Mouse (Mus musculus) intestine, embryonic 14.5 days (tissue): Measurements from ENCODE around the gene Map2k6. TPM values are rescaled to one million over a fixed set of nuclear protein-coding genes. Genes with fewer than 3 reads are reported as not detected.

Experiments
- ATAC-seq: fragments of 200-750 bp; cut with Nextera tagmentation; replicated peaks from 2 replicates; pipeline ENCODE4 v1.8.0; 2017; ENCODE audit warnings: low read depth, moderate number of reproducible peaks, moderate TSS enrichment, moderate library complexity; ENCODE audit not compliant: low FRiP score, low TSS enrichment
- DNase-seq: peaks from one replicate; pipeline ENCODE4 v3.0.0-alpha.2; 2018; ENCODE audit warnings: low spot score
- H3K27ac ChIP-seq: fragments of 300-500 bp; sonication (generic); 2 replicates; pipeline ENCODE4 v1.5.1; 2014; ENCODE audit warnings: low read depth, mild to moderate bottlenecking, control low read depth
- H3K27me3 ChIP-seq: fragments of 300-500 bp; sonication (generic); replicated peaks from 2 replicates; pipeline ENCODE4 v1.6.1; 2014; ENCODE audit warnings: low read length, control low read depth; ENCODE audit not compliant: control insufficient read depth, insufficient read depth
- H3K36me3 ChIP-seq: fragments of 300-500 bp; sonication (generic); 2 replicates; pipeline ENCODE4 v1.6.1; 2014; ENCODE audit warnings: low read length, control low read depth; ENCODE audit not compliant: control insufficient read depth, insufficient read depth
- H3K4me1 ChIP-seq: fragments of 300-500 bp; sonication (generic); replicated peaks from 2 replicates; pipeline ENCODE4 v1.6.1; 2014; ENCODE audit warnings: low read length, control low read depth, mixed read lengths; ENCODE audit not compliant: control insufficient read depth, insufficient read depth
- H3K4me2 ChIP-seq: fragments of 300-500 bp; sonication (generic); 2 replicates; pipeline ENCODE4 v1.6.1; 2014; ENCODE audit warnings: low read length
- H3K4me3 ChIP-seq: fragments of 300-500 bp; sonication (generic); 2 replicates; pipeline ENCODE4 v1.5.1; 2014; ENCODE audit warnings: low read depth, low read length, control low read depth, mixed read lengths
- H3K9ac ChIP-seq: fragments of 300-500 bp; sonication (generic); 2 replicates; pipeline ENCODE4 v1.6.1; 2014; ENCODE audit warnings: mild to moderate bottlenecking, low read length
- H3K9me3 ChIP-seq: fragments of 300-500 bp; sonication (generic); 2 replicates; pipeline ENCODE4 v1.6.1; 2016; ENCODE audit warnings: low read length, control low read depth; ENCODE audit not compliant: control insufficient read depth
- WGBS: fragments of 180-500 bp; shearing (Covaris S2); extraction: QIAGEN DNeasy Blood & Tissue Kit; methylation state at CpG from one replicate; pipeline ENCODE4 v1.1.7; 2014; 5-methylcytosine and 5-hydroxymethylcytosine counted together
- polyA plus RNA-seq: library from polyadenylated mRNA; unstranded; fragments of >200 nt; fragmentation: Nextera tagmentation; extraction: Ambion mirVana; gene quantifications from 2 replicates; pipeline ENCODE4 v1.2.1, GENCODE M21; 2014

The Map2k6 gene
- polyA plus RNA-seq, 1 experiment from 2014 or later: 25.5 TPM

DNA sequence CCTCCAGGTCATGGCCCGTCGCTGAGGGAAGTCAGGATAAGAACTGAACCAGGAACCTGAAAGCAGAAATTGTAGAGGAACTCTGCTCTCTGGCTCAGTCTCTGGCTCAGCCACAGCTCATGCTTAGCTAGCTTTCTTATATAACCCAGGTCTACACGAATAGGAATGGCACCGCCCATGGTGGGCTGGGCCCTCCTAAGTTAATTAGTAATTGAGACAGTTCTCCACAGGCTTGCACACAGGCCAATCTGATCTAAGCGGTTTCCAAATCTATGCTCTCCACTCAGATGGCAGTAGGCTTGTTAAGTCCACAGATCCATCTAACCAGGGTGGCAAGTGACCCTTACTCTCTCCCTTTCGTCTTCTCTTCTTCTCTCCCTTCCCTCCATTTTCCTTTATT lies 88.9 kb downstream of the Map2k6 start:
- H3K27me3 ChIP-seq: no peaks in the 10 kb centered on the region
- 94% methylated on average over 6 of the region's 6 CpGs for WGBS
- no peak for ATAC-seq
- H3K9me3 ChIP-seq: no peaks in the 10 kb centered on the region
- H3K27ac ChIP-seq: no peak overlapping the region
- no peak overlapping the region for H3K9ac ChIP-seq
- DNase-seq: no peak
- H3K36me3 ChIP-seq: peaks cover 12% of the 10 kb centered on the region
- H3K4me2 ChIP-seq: no peak overlapping the region
- peaks cover 3% of the 10 kb centered on the region; the same call in 1 of the 2 replicates for H3K4me1 ChIP-seq
- no peak overlapping the region for H3K4me3 ChIP-seq

DNA sequence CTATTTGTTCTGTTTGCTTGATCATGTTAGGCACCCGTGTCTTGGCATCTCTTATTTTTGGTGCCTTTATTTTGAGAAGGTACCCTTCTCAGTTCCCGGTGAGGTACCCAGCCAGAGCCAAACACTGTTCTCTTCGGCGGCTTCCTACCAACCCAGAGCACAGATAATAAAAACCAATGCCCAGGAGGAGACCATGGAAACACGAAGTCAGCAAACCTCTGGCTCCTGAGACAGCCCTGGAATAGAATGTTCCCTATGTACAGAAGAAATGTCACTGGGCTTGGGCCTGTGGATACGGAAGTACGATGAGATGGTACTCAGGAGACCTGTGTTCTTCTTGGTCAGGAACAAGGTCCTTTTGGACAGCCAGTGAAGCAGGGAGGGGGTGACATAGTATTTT lies 89.4 kb downstream of the Map2k6 start:
- Histone ChIP-seq H3K36me3 (peaks cover 17% of the 10 kb centered on the region), H3K9ac (no peak overlapping the region), H3K4me2 (no peak overlapping the region), H3K9me3 (no peaks in the 10 kb centered on the region), H3K27me3 (no peaks in the 10 kb centered on the region), H3K4me3 (no peak overlapping the region), H3K27ac (no peak overlapping the region), H3K4me1 (no peaks in the 10 kb centered on the region)
- ATAC-seq (no peak), DNase-seq (no peak)
- WGBS: 93% methylated on average over 7 of the region's 7 CpGs

DNA sequence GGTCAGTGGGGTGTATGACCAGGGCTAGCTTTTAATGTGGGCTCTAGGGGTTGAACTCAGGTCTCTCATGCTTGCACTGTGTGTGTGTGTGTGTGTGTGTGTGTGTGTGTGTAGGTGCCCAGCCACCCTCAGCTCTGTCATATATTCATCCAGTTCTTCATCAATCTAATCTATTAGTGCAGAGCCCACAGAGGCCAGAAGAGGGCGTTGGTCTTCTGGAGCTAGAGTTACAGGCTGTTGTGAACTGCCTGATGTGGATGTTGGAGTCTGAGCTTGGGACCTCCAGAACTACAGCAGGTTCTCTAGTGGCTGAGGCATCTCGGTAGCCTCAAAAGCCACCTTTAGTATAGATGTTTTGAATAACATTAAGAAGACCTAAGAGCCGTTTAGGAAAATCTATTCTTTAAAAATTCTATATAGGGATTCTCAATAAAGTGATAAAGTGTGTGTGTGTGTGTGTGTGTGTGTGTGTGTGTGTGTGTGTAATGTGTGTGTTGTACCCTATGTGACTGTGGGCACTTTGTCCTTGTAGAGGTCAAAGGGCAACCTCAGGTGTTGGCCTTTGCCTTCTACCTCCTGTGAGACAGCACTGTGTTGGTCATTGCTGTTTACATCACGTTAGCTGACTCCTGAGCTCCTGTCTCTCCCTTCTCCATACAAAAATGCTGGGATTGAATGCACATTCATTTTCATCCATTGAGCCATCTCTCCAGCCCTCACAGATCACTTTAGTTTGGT lies 96.6 kb downstream of the Map2k6 start:
- H3K9ac ChIP-seq: no peak overlapping the region
- H3K4me1 ChIP-seq: no peaks in the 10 kb centered on the region; the same call in 1 of the 2 replicates
- 82% methylated on average over 4 of the region's 4 CpGs for WGBS
- DNase-seq: no peak
- H3K36me3 ChIP-seq: peaks cover 61% of the 10 kb centered on the region
- no peaks in the 10 kb centered on the region for H3K9me3 ChIP-seq
- H3K4me3 ChIP-seq: no peak overlapping the region
- H3K4me2 ChIP-seq: no peak overlapping the region
- no peak for ATAC-seq
- H3K27me3 ChIP-seq: no peaks in the 10 kb centered on the region
- no peak overlapping the region for H3K27ac ChIP-seq

DNA sequence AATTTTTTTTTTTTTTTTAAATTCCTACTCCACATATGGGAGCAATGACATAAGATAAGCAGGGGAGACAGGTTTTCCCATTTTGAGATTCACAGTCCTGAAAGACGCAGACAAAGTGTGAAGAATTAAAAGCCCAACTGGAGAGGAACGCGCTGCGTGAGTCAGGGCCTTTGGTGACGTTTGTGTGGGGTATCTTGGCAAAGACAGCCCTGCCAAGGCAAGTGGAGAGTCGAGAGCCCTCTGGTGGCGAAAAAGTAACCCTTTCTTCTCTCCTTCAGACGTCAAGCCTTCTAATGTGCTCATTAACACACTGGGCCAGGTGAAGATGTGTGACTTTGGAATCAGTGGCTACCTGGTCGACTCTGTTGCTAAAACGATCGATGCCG lies 97.1 kb downstream of the Map2k6 start:
- H3K27ac ChIP-seq: no peak overlapping the region
- H3K4me3 ChIP-seq: no peak overlapping the region
- H3K9me3 ChIP-seq: no peaks in the 10 kb centered on the region
- H3K4me1 ChIP-seq: no peaks in the 10 kb centered on the region; the same call in 1 of the 2 replicates
- DNase-seq (no peak), ATAC-seq (no peak)
- no peaks in the 10 kb centered on the region for H3K27me3 ChIP-seq
- WGBS: 56% methylated on average over 12 of the region's 12 CpGs
- no peak overlapping the region for H3K4me2 ChIP-seq
- H3K36me3 ChIP-seq: peaks cover 65% of the 10 kb centered on the region
- no peak overlapping the region for H3K9ac ChIP-seq

DNA sequence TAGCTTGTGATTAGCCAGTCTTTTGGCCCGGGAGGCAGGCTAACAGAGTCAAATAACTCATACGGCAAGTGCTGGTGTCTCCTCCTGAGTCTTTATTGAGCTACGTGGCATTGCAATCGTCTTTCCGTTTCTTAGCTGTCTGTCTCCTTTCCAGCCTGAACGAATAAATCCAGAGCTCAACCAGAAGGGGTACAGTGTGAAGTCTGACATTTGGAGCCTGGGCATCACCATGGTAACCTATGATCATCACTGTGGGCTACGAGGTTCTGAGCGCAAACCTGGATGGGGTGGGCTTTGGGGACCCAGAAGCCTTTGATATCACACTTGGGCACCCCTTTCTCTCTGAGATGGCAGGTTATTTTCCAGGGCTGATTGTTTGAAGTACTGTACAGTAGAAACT lies 98.8 kb downstream of the Map2k6 start:
- H3K36me3 ChIP-seq: peaks cover 70% of the 10 kb centered on the region
- DNase-seq (no peak), ATAC-seq (no peak)
- H3K9ac ChIP-seq: no peak overlapping the region
- H3K27me3 ChIP-seq: no peaks in the 10 kb centered on the region
- no peak overlapping the region for H3K27ac ChIP-seq
- H3K4me2 ChIP-seq: no peak overlapping the region
- H3K4me3 ChIP-seq: no peak overlapping the region
- no peaks in the 10 kb centered on the region; the same call in 1 of the 2 replicates for H3K4me1 ChIP-seq
- H3K9me3 ChIP-seq: no peaks in the 10 kb centered on the region
- WGBS: 87% methylated on average over 8 of the region's 8 CpGs

DNA sequence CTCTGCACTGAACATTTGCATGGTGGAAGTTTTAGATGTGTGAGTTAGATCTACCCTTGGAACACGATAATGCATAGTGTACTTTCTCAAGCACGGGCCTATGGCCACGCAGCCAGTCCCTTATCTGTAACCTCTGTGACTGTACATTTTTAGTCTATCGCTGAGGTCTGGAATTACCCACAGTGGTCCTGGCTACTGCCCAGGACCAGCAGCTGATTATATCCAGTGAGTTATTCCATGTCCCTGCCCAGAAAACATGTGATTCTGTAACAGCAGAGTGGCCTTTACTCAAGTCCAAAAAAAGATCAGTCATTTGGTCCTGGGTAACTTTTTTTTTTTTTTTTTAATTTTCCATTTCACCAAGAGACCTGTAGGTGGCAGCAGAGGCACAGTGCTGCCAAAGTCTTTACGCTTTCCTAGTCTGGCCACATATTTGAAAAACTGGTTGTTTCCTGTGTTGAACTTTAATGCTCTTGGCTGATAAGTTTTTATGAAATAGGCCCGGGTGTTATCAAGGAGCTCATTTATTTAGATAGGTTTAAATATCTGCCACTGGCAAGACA lies 99.8 kb downstream of the Map2k6 start:
- DNase-seq (no peak), ATAC-seq (no peak)

DNA sequence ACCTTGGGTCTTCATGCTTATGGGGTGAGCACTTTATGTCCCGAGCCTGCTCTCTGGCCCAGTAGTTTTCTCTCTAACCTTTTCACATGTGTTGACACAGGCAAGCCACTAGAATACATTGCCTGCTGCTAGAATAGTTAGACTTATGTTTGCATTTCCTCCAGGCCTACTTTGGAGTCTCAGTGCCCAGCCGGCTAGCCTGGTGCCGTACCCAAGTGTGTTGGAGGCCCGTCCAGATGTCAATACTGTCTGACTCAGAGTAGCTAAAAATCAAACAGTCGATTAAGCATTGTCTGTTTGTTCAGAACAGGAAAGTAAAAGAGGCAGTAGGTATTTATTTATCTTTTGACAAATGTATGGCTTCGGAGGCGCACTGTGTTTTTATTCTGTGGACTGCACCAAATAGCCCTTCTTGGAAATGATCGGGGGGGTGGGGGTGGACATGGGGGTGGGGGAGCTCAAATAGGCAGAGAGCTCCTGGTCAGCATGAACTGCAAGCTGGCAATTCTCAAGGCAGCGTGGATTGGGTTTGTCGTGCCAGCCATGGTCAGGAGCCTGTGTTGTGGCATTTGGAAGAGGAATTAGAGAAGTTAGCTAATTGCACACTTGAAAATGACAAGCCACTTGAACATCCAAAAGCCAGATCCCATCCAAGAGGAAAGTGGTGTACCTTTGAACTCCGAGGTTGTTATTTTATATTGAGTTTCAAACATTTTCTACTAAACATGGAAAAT lies 104.2 kb downstream of the Map2k6 start:
- no peak overlapping the region for H3K4me2 ChIP-seq
- no peaks in the 10 kb centered on the region for H3K9me3 ChIP-seq
- no peak overlapping the region for H3K27ac ChIP-seq
- H3K4me3 ChIP-seq: no peak overlapping the region
- no peaks in the 10 kb centered on the region; the same call in 1 of the 2 replicates for H3K4me1 ChIP-seq
- DNase-seq (no peak), ATAC-seq (no peak)
- no peak overlapping the region for H3K9ac ChIP-seq
- no peaks in the 10 kb centered on the region for H3K27me3 ChIP-seq
- peaks cover 54% of the 10 kb centered on the region for H3K36me3 ChIP-seq
- WGBS: 61% methylated on average over 11 of the region's 11 CpGs

More for the DNA sequence above, 99.8 kb downstream of the Map2k6 start:
- H3K9ac ChIP-seq: no peak overlapping the region
- peaks cover 60% of the 10 kb centered on the region for H3K36me3 ChIP-seq
- no peak overlapping the region for H3K4me2 ChIP-seq
- no peak overlapping the region for H3K27ac ChIP-seq
- WGBS: 54% methylated on average over 6 of the region's 6 CpGs
- H3K9me3 ChIP-seq: no peaks in the 10 kb centered on the region
- H3K27me3 ChIP-seq: no peaks in the 10 kb centered on the region
- H3K4me1 ChIP-seq: no peaks in the 10 kb centered on the region; the same call in 1 of the 2 replicates
- H3K4me3 ChIP-seq: no peak overlapping the region

DNA sequence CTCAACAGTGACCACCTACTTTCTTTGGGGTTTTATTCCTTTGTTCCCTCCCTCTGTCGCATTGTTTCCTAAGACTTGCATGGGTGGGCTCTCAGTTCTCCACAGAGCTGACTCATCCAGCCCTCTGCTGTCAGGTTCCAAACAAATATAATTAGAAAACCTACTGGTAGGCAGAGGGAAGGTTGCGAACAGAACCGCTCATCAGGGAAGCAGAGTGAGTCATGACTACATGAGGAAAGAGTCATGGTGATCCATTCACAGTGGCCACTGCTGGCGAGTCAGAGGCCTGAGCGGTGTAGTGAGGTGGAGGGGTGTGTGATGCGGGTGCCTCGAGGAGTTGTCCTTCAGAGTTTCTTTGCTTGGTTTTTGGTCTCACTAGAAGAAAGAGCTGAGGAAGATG lies 112.5 kb downstream of the Map2k6 start:
- WGBS: 95% methylated on average over 7 of the region's 7 CpGs
- Histone ChIP-seq H3K4me2 (no peak overlapping the region), H3K9ac (no peak overlapping the region), H3K36me3 (peaks cover 57% of the 10 kb centered on the region), H3K4me1 (no peaks in the 10 kb centered on the region), H3K4me3 (no peak overlapping the region), H3K27ac (no peak overlapping the region), H3K27me3 (no peaks in the 10 kb centered on the region), H3K9me3 (no peaks in the 10 kb centered on the region)
- ATAC-seq: no peak
- DNase-seq: no peak
